Mouse (Mus musculus): ENCODE measurements around the gene Tcp11. TPM values are rescaled to one million over a fixed set of nuclear protein-coding genes. Genes with fewer than 3 reads are reported as not detected.

Gene Tcp11
- polyA plus RNA-seq (2014; fragmentation: Illumina TruSeq; extraction: RNeasy Lipid Tissue Mini Kit (QIAGEN cat#74804); ENCODE audit: low replicate concordance) = not detected

GRCm38 (mm10) chr17:28080045-28080816 is at the start of gene Tcp11:
TSS of gene Tcp11 (minus strand) at chr17:28080639.

Other genes with a start within 250 kb of the Tcp11 start
- gene Snrpc, start 242.5 kb downstream of the Tcp11 start, polyA plus RNA-seq (2014; fragmentation: Illumina TruSeq; extraction: RNeasy Lipid Tissue Mini Kit (QIAGEN cat#74804); ENCODE audit: low replicate concordance) = 35.8 TPM
- gene Uhrf1bp1, start 224.2 kb downstream of the Tcp11 start, polyA plus RNA-seq (2014; fragmentation: Illumina TruSeq; extraction: RNeasy Lipid Tissue Mini Kit (QIAGEN cat#74804); ENCODE audit: low replicate concordance) = 0.82 TPM
- gene Anks1, start 171.3 kb downstream of the Tcp11 start, polyA plus RNA-seq (2014; fragmentation: Illumina TruSeq; extraction: RNeasy Lipid Tissue Mini Kit (QIAGEN cat#74804); ENCODE audit: low replicate concordance) = 1.2 TPM
- 15.4 TPM for gene Taf11, start 170.8 kb downstream of the Tcp11 start, polyA plus RNA-seq (2014; fragmentation: Illumina TruSeq; extraction: RNeasy Lipid Tissue Mini Kit (QIAGEN cat#74804); ENCODE audit: low replicate concordance)
- gene Scube3, start 61.5 kb upstream of the Tcp11 start, polyA plus RNA-seq (2014; fragmentation: Illumina TruSeq; extraction: RNeasy Lipid Tissue Mini Kit (QIAGEN cat#74804); ENCODE audit: low replicate concordance) = 0.15 TPM
- gene Zfp523, start 96.5 kb upstream of the Tcp11 start, polyA plus RNA-seq (2014; fragmentation: Illumina TruSeq; extraction: RNeasy Lipid Tissue Mini Kit (QIAGEN cat#74804); ENCODE audit: low replicate concordance) = 0.22 TPM
- not detected for gene Def6, start 127.1 kb upstream of the Tcp11 start, polyA plus RNA-seq (2014; fragmentation: Illumina TruSeq; extraction: RNeasy Lipid Tissue Mini Kit (QIAGEN cat#74804); ENCODE audit: low replicate concordance)
- gene Ppard, start 152.1 kb upstream of the Tcp11 start, polyA plus RNA-seq (2014; fragmentation: Illumina TruSeq; extraction: RNeasy Lipid Tissue Mini Kit (QIAGEN cat#74804); ENCODE audit: low replicate concordance) = 3.7 TPM
- gene Fance, start 232.9 kb upstream of the Tcp11 start, polyA plus RNA-seq (2014; fragmentation: Illumina TruSeq; extraction: RNeasy Lipid Tissue Mini Kit (QIAGEN cat#74804); ENCODE audit: low replicate concordance) = not detected
- 55.5 TPM for gene Rpl10a, start 247.8 kb upstream of the Tcp11 start, polyA plus RNA-seq (2014; fragmentation: Illumina TruSeq; extraction: RNeasy Lipid Tissue Mini Kit (QIAGEN cat#74804); ENCODE audit: low replicate concordance)

Data from small intestine, adult 10 weeks (tissue).